Mouse (Mus musculus): ENCODE measurements around the gene Rabl3.

Gene Rabl3

DNA sequence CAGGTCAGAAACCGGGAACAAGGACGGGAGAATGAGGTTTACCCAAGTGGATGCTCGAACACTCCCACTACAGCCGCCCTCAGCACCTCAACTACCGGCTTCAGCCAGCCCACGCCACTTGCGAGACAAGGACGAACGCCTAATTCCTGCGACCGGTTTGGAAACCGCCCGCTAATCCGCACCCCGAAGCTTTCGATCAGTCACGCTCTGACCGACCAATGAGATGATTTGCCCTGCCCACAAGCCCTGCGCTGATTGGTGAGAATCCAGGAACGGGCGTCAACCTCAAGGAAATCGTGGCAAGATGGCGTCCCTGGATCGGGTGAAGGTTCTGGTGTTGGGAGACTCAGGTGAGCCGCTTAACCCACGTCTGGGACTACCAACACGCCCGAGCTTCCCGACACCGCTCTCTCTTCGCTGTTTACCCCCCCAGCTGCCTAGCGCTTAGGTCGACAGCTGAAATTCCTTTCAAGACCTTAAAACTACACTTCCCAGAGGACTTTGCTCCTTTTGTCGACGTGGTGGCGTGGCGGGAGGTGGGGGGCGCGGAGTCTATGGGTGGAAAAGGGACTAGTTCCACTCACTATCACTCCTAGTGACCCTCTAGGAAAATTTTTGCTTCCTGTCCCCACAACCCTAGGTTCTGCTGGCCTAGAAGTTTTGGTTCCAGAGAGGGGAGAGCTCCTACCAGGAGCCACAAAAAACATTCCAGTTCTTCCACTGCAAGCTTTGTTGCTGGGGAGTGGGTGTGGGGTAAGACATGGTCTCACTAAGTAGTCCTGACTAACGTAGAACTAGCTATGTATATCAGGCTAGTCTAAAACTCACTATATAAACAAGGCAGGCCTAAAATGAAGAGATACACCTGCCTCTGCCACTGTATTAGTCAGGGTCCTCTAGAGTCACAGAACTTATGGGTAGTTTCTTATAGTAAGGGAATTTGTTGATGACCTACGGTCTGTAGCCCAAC lies at the start of gene Rabl3, which contains the start of gene Gtf2e1:
Gene Rabl3 (plus strand): TSS at position 275 of the 970 bp plus-strand sequence.
Gene Gtf2e1 (minus strand): TSS at position 179 of the 970 bp plus-strand sequence.
- DNase-seq (ENCODE audit: low read depth, low spot score): peak; percentile 99

DNA sequence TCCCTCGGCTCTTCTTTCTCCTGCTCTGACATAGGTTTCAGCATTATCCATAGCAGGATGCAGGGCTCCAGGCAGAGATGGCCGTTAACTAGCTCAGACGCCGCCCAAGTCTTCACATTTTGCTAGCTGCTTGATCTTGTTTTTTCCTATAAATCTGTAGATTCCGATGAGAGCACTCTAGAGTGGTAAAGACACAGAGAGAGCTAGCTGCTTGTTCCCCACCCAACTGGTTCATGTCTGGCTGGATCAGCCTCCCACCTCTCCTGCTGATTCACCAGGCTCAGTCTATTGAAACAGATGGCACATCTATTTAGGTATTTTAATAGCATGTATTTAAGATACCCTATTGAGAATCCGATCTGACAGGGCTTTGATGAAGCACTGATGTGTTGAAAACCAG lies 44.7 kb upstream of the Rabl3 start:
- DNase-seq (ENCODE audit: low read depth, low spot score): no peak

DNA sequence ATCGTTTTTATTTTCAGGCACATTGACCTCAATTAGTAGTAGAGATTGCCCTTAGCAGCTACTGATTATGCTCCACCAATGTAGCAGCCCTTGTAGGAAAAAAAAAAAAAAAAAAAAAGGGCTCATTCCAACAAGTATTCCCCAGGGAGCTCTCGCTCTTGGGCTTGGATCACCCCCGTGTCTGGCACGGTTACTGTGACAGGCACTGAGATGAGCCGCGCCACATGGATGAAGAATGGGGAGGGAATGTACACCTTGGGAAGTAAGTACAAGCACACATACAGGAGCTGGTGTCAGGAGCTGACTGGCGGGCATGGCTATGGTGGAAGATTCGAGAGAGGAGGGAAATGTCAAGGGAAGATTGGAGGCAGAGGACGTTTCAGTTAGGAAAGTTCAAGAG lies 41.1 kb upstream of the Rabl3 start:
- no peak for DNase-seq (ENCODE audit: low read depth, low spot score)

GRCm38 (mm10) chr16:37504517-37504916 lies 35.2 kb upstream of the Rabl3 start:
- DNase-seq (ENCODE audit: low read depth, low spot score): no peak

DNA sequence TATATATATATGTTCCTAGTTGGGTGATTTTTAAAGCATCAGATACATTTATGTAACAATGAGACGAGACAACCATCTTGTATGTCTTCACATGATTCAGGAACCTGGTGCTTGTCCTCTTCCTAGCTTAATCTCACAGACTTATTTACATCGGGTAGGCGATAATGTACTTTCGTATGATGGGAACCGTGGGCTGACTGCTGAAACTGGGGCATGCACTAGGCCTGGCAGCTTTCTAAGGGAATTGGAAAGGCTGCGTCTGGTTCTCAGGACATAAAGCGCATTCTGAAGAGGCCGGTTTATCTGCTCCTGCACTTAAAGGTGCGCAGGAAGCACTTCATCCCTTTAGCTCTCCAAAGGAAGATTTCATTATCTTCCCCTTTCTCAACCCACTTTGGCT lies 32.9 kb upstream of the Rabl3 start:
- DNase-seq (ENCODE audit: low read depth, low spot score): no peak

GRCm38 (mm10) chr16:37511489-37511888 lies 28.2 kb upstream of the Rabl3 start:
- no peak for DNase-seq (ENCODE audit: low read depth, low spot score)

DNA sequence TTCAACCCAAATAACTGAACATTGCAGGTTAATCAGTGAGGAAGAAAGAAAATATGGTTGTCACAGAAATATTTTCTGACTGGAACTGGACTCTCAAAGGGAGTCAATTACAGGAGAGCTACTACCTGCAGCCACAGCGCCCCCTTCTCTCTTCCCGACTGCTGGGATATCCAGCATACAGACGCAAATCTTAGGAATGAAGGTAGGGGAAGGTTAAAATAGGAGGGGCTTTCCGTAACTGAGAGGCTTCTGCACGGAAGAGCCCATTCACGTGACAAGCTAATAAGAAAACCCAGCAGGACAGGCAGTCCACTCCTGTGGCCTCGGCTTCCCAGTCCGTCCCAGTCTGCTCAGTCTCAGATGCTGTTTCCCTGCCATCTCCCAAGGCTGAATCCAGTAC lies 25.0 kb upstream of the Rabl3 start:
- DNase-seq (ENCODE audit: low read depth, low spot score): peak; percentile 39

DNA sequence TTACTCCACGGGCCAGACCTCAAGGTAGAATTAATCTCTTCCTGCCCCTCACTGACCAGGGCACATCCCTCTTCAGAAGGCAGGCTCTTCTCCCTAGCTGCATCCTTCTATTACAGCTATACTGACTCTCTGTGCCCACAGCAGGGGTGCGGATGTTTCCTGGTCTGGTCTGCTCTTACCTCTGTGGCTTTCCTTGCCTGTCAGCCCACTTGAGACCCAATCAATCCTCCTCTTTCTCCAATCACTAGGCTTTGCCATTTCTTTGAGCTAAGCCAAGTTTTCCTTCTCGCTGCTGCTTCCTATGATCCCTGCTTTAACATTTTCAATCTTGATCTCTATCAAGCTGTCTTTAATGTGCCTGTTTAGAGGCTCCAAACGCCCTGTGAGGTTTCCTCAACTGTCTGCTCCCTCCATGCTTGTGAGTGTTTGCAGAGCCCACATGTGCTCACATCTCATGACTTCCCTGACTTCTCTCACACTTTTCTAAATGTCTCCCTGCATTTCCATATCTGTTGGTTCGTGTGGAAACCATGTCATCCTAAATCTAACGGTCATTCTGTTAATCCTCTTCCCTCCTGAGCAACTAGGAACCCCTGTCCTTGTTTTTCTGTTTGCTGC lies 23.2 kb upstream of the Rabl3 start:
- peak; percentile 32 for DNase-seq (ENCODE audit: low read depth, low spot score)

- DNase-seq (ENCODE audit: low read depth, low spot score): no peak
These were observed 22.0 kb upstream of the Rabl3 start for GRCm38 (mm10) chr16:37517596-37518211.

- no peak for DNase-seq (ENCODE audit: low read depth, low spot score)
These were observed 21.0 kb upstream of the Rabl3 start for GRCm38 (mm10) chr16:37518662-37519061.

GRCm38 (mm10) chr16:37519721-37520120 lies 20.0 kb upstream of the Rabl3 start:
- no peak for DNase-seq (ENCODE audit: low read depth, low spot score)

DNA sequence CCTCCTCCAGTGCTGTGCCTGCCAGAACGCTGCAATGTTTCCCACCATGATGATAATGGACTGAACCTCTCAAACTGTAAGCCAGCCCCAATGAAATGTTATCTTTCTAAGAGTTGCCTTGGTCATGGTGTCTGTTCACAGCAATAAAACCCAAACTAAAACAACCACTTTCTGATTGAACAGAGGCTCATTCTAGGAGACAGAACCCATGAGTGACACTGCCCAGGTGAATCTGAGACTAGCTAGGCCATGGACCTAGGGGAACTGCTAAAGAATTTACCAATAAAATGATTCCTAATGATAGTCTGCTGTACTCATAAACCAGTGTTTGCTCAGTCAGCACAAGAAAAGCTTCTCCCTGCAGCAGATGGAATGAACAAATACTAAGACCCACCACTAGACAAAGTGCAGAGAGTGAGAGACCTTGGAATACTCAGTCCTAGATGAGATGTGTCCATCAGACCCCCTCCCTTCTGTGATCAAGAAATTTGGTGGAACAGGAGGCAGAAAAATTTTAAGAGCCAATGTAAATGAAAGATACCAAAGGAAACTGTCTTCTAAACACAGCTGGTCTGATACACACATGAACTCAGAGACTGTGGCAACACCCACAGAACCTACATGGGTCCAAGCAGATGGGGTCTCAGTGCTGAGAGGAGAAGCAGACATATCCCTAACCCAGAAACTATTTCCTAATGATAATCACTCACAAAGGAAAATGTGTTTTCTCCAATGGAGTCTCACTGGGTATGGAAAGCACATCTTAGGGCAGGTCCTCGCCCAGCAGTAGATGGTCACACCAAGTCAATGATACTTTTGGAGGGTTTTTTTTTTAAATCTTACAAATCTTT lies 19.3 kb upstream of the Rabl3 start:
- no peak for DNase-seq (ENCODE audit: low read depth, low spot score)

DNA sequence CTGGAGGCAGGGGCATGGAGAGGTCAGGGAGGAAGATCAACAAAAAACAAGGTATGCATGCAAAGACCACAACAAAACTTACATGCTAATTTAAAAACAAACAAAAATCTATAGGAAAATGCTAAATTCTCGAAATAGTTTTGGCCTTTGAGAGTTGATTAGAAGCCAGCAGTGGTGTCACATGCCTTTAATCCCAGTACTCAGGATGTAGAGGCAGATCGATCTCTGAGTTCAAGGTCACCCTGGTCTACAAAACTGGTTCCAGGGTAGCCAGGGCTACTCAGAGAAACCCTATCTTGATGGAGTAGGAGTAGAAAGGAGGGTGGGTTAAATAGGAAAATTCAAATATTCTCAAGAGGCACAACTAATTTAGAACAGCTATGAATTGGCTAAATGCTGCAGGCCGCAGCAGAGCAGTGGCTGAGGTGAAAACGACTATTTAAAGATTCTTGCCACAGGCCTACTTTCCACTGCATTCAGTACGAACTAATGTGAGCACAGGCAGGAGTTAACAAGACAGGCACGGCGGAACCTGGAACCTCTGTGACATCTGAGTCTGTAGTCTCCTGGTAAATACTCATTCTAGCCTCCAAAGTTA lies 17.5 kb upstream of the Rabl3 start:
- DNase-seq (ENCODE audit: low read depth, low spot score): peak; percentile 61

DNA sequence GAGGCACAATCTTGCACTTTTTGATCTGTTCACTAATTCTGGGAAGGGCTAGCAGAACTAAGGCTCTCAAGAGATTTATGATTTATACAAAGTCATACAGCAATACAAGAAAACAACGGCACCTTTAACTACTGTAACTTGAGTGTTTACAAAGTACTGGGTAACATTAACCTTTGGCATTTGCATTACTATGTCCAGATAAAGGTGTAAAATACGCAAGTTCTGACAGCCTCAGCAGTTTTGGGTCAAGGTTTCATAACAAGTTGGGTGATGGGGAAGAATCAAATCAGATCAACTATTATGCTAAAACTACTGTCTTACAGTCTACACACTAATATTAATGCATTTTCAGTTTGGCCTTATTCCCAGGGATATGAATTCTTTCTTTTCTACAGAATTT lies 14.6 kb upstream of the Rabl3 start:
- DNase-seq (ENCODE audit: low read depth, low spot score): no peak

DNA sequence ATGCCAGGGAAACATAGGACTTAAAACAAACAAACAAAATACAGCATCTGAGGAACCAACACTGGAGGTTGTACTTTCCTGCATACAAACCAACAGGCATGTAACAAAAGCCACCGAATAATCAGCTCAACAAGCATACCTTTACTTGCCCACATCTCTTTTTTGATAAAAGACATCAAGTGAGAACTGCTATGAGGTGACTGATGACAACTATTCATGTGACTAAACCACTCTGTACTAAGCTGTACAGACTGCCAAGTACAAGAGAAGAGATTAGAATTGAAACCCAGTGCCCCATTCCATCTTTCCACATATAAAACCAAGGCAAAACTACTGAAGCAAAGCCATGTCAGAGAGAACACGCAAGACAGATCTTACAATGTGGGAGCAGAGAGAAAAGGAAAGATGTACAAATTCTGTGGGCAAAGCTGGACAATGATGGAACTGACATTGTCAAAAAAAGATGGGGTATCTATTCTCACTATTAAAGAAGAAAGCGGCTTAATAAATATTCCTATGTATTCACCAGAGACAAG lies 12.9 kb upstream of the Rabl3 start:
- no peak for DNase-seq (ENCODE audit: low read depth, low spot score)

GRCm38 (mm10) chr16:37530170-37530569 lies 9.5 kb upstream of the Rabl3 start:
- no peak for DNase-seq (ENCODE audit: low read depth, low spot score)

GRCm38 (mm10) chr16:37532046-37532445 lies 7.6 kb upstream of the Rabl3 start:
- DNase-seq (ENCODE audit: low read depth, low spot score): no peak

DNA sequence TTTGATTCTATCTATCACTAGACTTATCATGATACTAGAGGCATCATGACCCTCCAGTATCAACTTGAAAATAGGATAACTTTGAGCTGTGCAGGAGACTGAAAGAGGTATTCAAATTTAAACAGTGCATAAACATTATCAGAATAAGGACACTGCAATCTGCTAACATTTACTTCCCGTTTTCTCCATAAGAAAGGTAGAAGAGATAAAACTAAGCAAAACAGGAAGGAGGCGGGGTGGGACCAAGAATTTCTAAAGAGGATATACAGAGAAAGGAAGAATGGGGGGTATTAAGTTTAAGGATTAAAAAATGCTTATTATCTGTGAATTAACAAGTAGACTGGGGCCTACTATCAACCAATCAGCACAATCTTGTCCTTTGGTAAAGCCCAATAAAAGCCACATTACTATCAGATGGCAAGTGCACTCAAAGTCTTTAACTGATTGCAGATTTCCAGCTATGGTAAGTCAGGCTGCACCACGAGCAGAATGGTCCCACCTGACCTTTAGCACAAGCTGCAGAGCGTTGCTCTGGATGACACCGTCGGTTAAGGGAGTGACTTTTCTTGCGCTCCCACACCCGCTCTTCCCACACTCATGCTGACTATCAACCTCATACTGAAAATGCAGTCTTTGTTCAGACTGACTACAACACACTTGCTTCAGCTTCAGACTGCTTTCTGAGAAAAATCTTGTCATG lies 6.2 kb upstream of the Rabl3 start:
- DNase-seq (ENCODE audit: low read depth, low spot score): no peak

- DNase-seq (ENCODE audit: low read depth, low spot score): no peak
These were observed 460 bp upstream of the Rabl3 start for GRCm38 (mm10) chr16:37539240-37539610.

DNA sequence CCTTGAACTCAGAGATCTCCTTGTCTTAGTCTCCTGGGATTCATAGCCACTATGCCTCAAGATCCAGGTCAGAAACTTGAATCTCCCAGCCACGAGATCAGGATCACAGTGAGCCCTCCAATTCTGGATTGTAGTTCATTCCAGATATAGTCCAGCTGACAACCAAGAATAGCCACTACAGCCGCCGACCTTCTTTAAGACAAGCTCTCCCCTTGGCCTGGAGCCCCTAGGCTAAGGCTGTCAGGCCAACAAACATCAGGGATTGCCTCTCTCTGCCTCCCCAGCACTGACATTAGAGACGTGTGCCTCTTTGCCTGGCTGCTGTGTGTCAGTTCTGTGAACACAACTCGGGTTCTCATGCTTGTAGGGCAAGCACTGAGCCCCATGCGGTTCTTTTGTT lies 1.1 kb downstream of the Rabl3 start:
- DNase-seq (ENCODE audit: low read depth, low spot score): peak; percentile 16
